Mouse (Mus musculus) ES-E14 (cell line): Measurements from ENCODE around the gene Fbxl4. TPM values are rescaled to one million over a fixed set of nuclear protein-coding genes. Genes with fewer than 3 reads are reported as not detected.
"Not testable (repeated sequence)": the region's sequence is repeated elsewhere in the genome, so short reads cannot be mapped to it uniquely, and the experiment has no call there.

Experiments used
- DNase-seq: peaks from one replicate; pipeline ENCODE4 v3.0.0-alpha.2; 2013; ENCODE audit warnings: low read depth, low spot score
- H3K27ac ChIP-seq: 2 replicates; pipeline ENCODE4 v1.5.1; 2012; ENCODE audit warnings: low read depth, mild to moderate bottlenecking, low read length, moderate library complexity, mixed read lengths; ENCODE audit not compliant: poor library complexity, insufficient read depth, severe bottlenecking
- H3K36me3 ChIP-seq: 2 replicates; pipeline ENCODE4 v1.6.1; 2012; ENCODE audit warnings: mild to moderate bottlenecking, low read length, moderate library complexity, mixed read lengths; ENCODE audit not compliant: control insufficient read depth, poor library complexity, insufficient read depth, severe bottlenecking
- H3K4me1 ChIP-seq, 2 experiments: fragments of 150-350 bp in 1 of 2; sonication (generic) in 1 of 2; 2 replicates each; pipeline ENCODE4 v1.6.1; 2012; ENCODE audit warnings: low read length in 2 of 2, mild to moderate bottlenecking in 1 of 2, mixed read lengths in 1 of 2; ENCODE audit not compliant: control insufficient read depth in 2 of 2, insufficient read depth in 2 of 2, poor library complexity in 1 of 2
- H3K4me3 ChIP-seq, 2 experiments: fragments of 150-350 bp in 1 of 2; sonication (generic) in 1 of 2; 2 replicates each; pipeline ENCODE4 v1.5.1; 2012; ENCODE audit warnings: low read length in 2 of 2, low read depth in 1 of 2, mild to moderate bottlenecking in 1 of 2, mixed read lengths in 1 of 2; ENCODE audit not compliant: insufficient read depth in 1 of 2, poor library complexity in 1 of 2, severe bottlenecking in 1 of 2
- H3K9ac ChIP-seq: 2 replicates; pipeline ENCODE4 v1.6.1; 2012; ENCODE audit warnings: low read depth, mild to moderate bottlenecking, low read length, mixed read lengths; ENCODE audit not compliant: poor library complexity, insufficient read depth, severe bottlenecking
- H3K9me3 ChIP-seq: fragments of 150-350 bp; sonication (generic); 2 replicates; pipeline ENCODE4 v1.6.1; 2012; ENCODE audit warnings: low read depth, mild to moderate bottlenecking, low read length; ENCODE audit not compliant: control insufficient read depth, insufficient read depth
- CHD2 ChIP-seq: IDR thresholded peaks from 2 replicates; pipeline ENCODE4 v1.6.1; 2014; ENCODE audit warnings: mild to moderate bottlenecking, low read depth, low read length, inconsistent platforms
- HCFC1 ChIP-seq: IDR thresholded peaks from 2 replicates; pipeline ENCODE4 v1.6.1; 2012; ENCODE audit warnings: low read length, inconsistent platforms, borderline replicate concordance; ENCODE audit not compliant: insufficient read depth
- MAFK ChIP-seq: IDR thresholded peaks from 2 replicates; pipeline ENCODE4 v1.6.1; 2014; ENCODE audit warnings: mild to moderate bottlenecking, low read depth, low read length, inconsistent platforms; ENCODE audit not compliant: insufficient read depth
- ZC3H11A ChIP-seq: IDR thresholded peaks from 2 replicates; pipeline ENCODE4 v1.6.1; 2012; ENCODE audit warnings: low read depth, mild to moderate bottlenecking, inconsistent platforms, low read length, borderline replicate concordance
- ZNF384 ChIP-seq: IDR thresholded peaks from 2 replicates; pipeline ENCODE4 v1.6.1; 2012; ENCODE audit warnings: low read depth, low read length, inconsistent platforms
- in situ Hi-C, 2 experiments: fragments of 600-800 bp; cut with MboI; formaldehyde crosslinking; loops; one replicate each; pipeline ENCODE4 v1.15.1; 2025; ENCODE audit warnings: low sequenced_read_pairs in 2 of 2, inconsistent platforms in 1 of 2; ENCODE audit not compliant: unreplicated experiment in 2 of 2
- total RNA-seq: library from RNA; depleted of rRNA; stranded (reverse); fragments of 300-350 nt; gene quantifications from 2 replicates; pipeline ENCODE4 v1.2.3, GENCODE M21; 2012; rRNA removed

Fbxl4 gene
- total RNA-seq = 9.7 and 11.0 TPM in 2 replicates

DNA sequence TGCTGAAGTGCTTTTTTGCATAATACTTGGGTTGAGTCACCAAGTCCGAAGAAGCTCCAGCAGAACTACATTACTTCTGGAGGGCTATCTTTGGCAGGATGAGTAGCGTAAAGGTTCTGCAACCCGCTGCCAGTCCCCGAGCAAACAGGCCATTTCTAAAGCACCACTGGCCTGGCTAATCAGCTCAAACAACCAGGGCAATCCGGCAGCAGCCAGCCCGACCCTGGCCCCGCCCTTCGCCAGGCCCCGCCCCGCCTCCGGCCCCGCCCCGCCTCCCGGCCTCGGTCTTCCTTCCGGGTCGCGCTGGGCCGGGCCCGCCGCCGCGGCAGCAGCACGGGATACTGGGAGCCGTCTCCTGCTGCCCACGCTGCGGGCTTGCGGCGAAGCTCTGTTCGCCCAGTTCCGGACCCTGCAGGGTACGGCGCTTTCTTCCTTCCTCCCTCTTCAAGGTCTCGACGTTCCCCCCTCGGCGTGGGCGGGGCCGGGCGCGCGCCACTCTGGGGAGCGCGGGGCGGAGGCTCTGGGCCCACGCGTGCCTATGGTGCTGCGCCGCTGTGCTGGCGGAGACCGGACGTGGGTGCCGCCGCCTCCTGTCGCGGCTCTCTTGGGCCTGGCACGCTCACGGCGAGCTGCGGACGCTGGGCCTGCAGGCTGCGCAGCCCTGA is at the start of gene Fbxl4:
TSS of gene Fbxl4 (plus strand) at position 278 of the 665 bp plus-strand sequence.
- H3K4me1 ChIP-seq = no peaks in the 10 kb centered on the region; a peak in 2 of 4 replicates
- in situ Hi-C loops = no loop called here
- peak within 1 kb of the TSS; percentile 47 for H3K27ac ChIP-seq
- TF ChIP-seq MAFK (no peak), ZNF384 (no peak), CHD2 (no peak), HCFC1 (no peak), ZC3H11A (no peak)
- H3K9ac ChIP-seq = peak within 1 kb of the TSS; percentile 91
- peak within 1 kb of the TSS; percentile 80 to 86 for H3K4me3 ChIP-seq
- no peaks in the 10 kb centered on the region for H3K36me3 ChIP-seq
- H3K9me3 ChIP-seq = no peaks in the 10 kb centered on the region
- DNase-seq = peak; percentile 50

DNA sequence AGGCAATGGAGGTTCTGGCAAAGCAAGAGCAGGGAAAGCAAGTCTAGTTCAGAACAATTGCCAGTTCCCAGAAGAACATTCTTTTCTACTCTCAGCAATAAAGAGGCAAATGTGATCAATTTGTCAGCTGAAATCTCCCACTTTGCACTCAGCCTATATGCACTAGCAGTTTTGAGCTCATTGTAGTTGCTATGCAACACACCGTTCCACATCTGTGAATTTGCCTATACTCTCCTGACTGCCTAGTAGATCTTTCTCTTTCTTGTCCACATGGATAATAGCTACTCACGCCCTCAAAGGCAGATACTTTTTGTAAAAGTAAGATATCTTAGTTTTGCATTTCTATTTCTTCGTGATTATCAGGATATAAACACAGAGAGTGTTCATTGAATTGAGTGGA is 42.8 kb upstream of the Fbxl4 start:
- no peaks in the 10 kb centered on the region for H3K36me3 ChIP-seq
- in situ Hi-C loops = no loop called here
- no peaks in the 10 kb centered on the region for H3K9me3 ChIP-seq
- no peak for DNase-seq
- no peaks in the 10 kb centered on the region for H3K4me1 ChIP-seq
- no peak overlapping the region for H3K27ac ChIP-seq
- no peak overlapping the region for H3K4me3 ChIP-seq
- H3K9ac ChIP-seq = no peak overlapping the region
- TF ChIP-seq ZC3H11A = no peak
- no peak for TF ChIP-seq MAFK
- no peak for TF ChIP-seq CHD2
- no peak for TF ChIP-seq HCFC1
- no peak for TF ChIP-seq ZNF384

DNA sequence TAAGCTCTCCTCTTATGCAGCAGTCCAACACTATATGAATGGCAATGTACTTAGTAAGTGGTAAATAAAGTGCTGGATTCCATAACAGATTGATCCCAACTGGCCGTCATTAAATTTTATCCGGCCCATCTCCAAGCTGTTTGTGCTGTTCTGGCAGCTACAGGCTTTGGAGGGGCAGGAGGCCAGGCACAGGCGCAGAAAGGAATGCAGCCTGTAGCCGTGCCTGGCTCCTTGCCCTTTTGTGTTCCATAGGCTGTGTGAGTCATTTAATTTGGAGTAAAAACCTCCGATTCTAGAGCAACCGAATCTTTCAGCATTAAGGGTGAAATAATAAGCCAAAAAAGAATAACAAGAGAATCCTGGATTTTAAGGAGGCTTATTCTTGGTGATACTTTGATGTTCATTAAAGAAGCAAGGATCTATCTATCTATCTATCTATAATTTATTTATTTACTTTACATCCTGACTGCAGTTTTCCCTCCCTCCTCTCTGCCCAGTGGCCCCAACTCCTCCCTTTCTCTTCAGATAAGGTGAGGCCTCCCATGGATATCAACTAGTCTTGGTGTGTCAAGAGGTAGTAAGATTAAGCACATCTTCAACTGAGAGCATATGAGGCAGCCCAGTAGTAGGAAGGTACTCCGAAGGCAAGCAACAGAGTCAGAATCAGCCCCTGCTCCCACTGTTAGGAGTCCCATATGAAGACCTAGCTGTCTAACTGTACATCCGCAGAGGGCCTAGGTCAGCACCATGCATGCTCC is 14.3 kb upstream of the Fbxl4 start:
- DNase-seq = no peak
- H3K9me3 ChIP-seq = no peaks in the 10 kb centered on the region
- no peaks in the 10 kb centered on the region for H3K36me3 ChIP-seq
- in situ Hi-C loops = no loop called here
- no peak overlapping the region for H3K4me3 ChIP-seq
- no peak overlapping the region for H3K27ac ChIP-seq
- no peak for TF ChIP-seq MAFK
- TF ChIP-seq ZNF384 = no peak
- no peak for TF ChIP-seq HCFC1
- TF ChIP-seq CHD2 = no peak
- TF ChIP-seq ZC3H11A = no peak
- no peak overlapping the region for H3K9ac ChIP-seq
- no peaks in the 10 kb centered on the region for H3K4me1 ChIP-seq

GRCm38 (mm10) chr4:22349086-22349485 is 8.3 kb upstream of the Fbxl4 start:
- DNase-seq, H3K36me3 ChIP-seq, H3K4me3 ChIP-seq, in situ Hi-C loops, H3K9me3 ChIP-seq, H3K27ac ChIP-seq, H3K4me1 ChIP-seq, H3K9ac ChIP-seq: not testable (repeated sequence)

- H3K4me1 ChIP-seq = no peaks in the 10 kb centered on the region; a peak in 2 of 4 replicates
- DNase-seq = peak; percentile 37
- peak overlapping the region; percentile 80 to 86 for H3K4me3 ChIP-seq
- no peaks in the 10 kb centered on the region for H3K36me3 ChIP-seq
- H3K9me3 ChIP-seq = no peaks in the 10 kb centered on the region
- H3K9ac ChIP-seq = peak overlapping the region; percentile 91
- TF ChIP-seq ZC3H11A = no peak
- TF ChIP-seq HCFC1 = no peak
- no peak for TF ChIP-seq CHD2
- no peak for TF ChIP-seq MAFK
- no peak for TF ChIP-seq ZNF384
- in situ Hi-C loops = no loop called here
- peak overlapping the region; percentile 47 for H3K27ac ChIP-seq
Observed at GRCm38 (mm10) chr4:22357931-22358300, 573 bp downstream of the Fbxl4 start.
